Mouse (Mus musculus) midbrain, postnatal 0 days (tissue): ENCODE results near the gene Gnat2. TPM values are rescaled to one million over a fixed set of nuclear protein-coding genes. Genes with fewer than 3 reads are reported as not detected.
A peak's percentile ranks its signal among the peaks of the same experiment; 100 is the strongest.

Source experiments
- ATAC-seq: fragments of 200-750 bp; cut with Nextera tagmentation; 2 replicates; pipeline ENCODE4 v1.8.0; 2017; ENCODE audit warnings: moderate number of reproducible peaks, mild to moderate bottlenecking, moderate TSS enrichment, moderate library complexity; ENCODE audit not compliant: low FRiP score
- DNase-seq: peaks from one replicate; pipeline ENCODE4 v3.0.0-alpha.2; 2015; ENCODE audit warnings: low spot score
- H3K27ac ChIP-seq: fragments of 300-500 bp; sonication (generic); 2 replicates; pipeline ENCODE4 v1.5.1; 2014; ENCODE audit warnings: low read depth, mild to moderate bottlenecking, low read length, mixed read lengths
- H3K27me3 ChIP-seq: fragments of 300-500 bp; sonication (generic); 2 replicates; pipeline ENCODE4 v1.6.1; 2014; ENCODE audit warnings: low read length, control low read depth, mixed read lengths; ENCODE audit not compliant: insufficient read depth
- H3K36me3 ChIP-seq: fragments of 300-500 bp; sonication (generic); 2 replicates; pipeline ENCODE4 v1.6.1; 2014; ENCODE audit warnings: low read length, control low read depth, mixed read lengths; ENCODE audit not compliant: insufficient read depth
- H3K4me1 ChIP-seq: fragments of 300-500 bp; sonication (generic); 2 replicates; pipeline ENCODE4 v1.6.1; 2014; ENCODE audit warnings: mild to moderate bottlenecking, control low read depth, antibody characterized with exemption, low read length, mixed read lengths; ENCODE audit not compliant: insufficient read depth
- H3K4me2 ChIP-seq: fragments of 300-500 bp; sonication (generic); 2 replicates; pipeline ENCODE4 v1.6.1; 2014; ENCODE audit warnings: low read depth, mild to moderate bottlenecking, low read length, mixed read lengths; ENCODE audit not compliant: poor library complexity, severe bottlenecking
- H3K4me3 ChIP-seq: fragments of 300-500 bp; sonication (generic); 2 replicates; pipeline ENCODE4 v1.5.1; 2014; ENCODE audit warnings: low read depth, mild to moderate bottlenecking, low read length, moderate library complexity
- H3K9ac ChIP-seq: fragments of 300-500 bp; sonication (generic); replicated peaks from 2 replicates; pipeline ENCODE4 v1.6.1; 2014; ENCODE audit warnings: mild to moderate bottlenecking, low read length, moderate library complexity, mixed read lengths; ENCODE audit not compliant: poor library complexity, severe bottlenecking
- H3K9me3 ChIP-seq: fragments of 300-500 bp; sonication (generic); 2 replicates; pipeline ENCODE4 v1.6.1; 2016; ENCODE audit warnings: low read length, control low read depth
- CTCF ChIP-seq: IDR thresholded peaks from 2 replicates; pipeline ENCODE4 v1.5.1; 2016; ENCODE audit warnings: antibody characterized with exemption, mild to moderate bottlenecking
- WGBS: fragments of 180-500 bp; shearing (Covaris S2); extraction: QIAGEN DNeasy Blood & Tissue Kit; methylation state at CpG from one replicate; pipeline ENCODE4 v1.1.7; 2014; 5-methylcytosine and 5-hydroxymethylcytosine counted together
- polyA plus RNA-seq: library from polyadenylated mRNA; unstranded; fragments of >200 nt; fragmentation: Nextera tagmentation; extraction: Ambion mirVana; gene quantifications from 2 replicates; pipeline ENCODE4 v1.2.1, GENCODE M21; 2015
- total RNA-seq: library from RNA; depleted of rRNA; stranded (reverse); fragments of >200 nt; gene quantifications from 2 replicates; pipeline ENCODE4 v1.2.3, GENCODE M21; 2014

Gnat2 gene
- total and polyA plus RNA-seq, 2 experiments from 2014 or later = 0.28 TPM; not detected in 1

GRCm38 (mm10) chr3:108069231-108069870, 23.2 kb upstream of the Gnat2 start:
- ATAC-seq (no peak), DNase-seq (no peak)

GRCm38 (mm10) chr3:108070295-108071293, 22.0 kb upstream of the Gnat2 start:
- Histone ChIP-seq H3K9me3 (no peaks in the 10 kb centered on the region), H3K4me2 (no peak overlapping the region), H3K4me3 (no peak overlapping the region), H3K27ac (no peak overlapping the region), H3K27me3 (no peaks in the 10 kb centered on the region), H3K36me3 (peaks cover 14% of the 10 kb centered on the region), H3K9ac (no peak overlapping the region), H3K4me1 (no peaks in the 10 kb centered on the region)
- TF ChIP-seq CTCF = peak; percentile 74
- DNase-seq (peak; percentile 30), ATAC-seq (no peak)
- WGBS = 69% methylated on average over 10 of the region's 10 CpGs

More at GRCm38 (mm10) chr3:108069231-108069870, 23.2 kb upstream of the Gnat2 start:
- Histone ChIP-seq H3K4me1 (no peaks in the 10 kb centered on the region), H3K9ac (no peak overlapping the region), H3K4me3 (no peak overlapping the region), H3K27ac (no peak overlapping the region), H3K9me3 (no peaks in the 10 kb centered on the region), H3K4me2 (no peak overlapping the region), H3K36me3 (peaks cover 1% of the 10 kb centered on the region), H3K27me3 (no peaks in the 10 kb centered on the region)
- no peak for TF ChIP-seq CTCF
- WGBS = 82% methylated on average over 13 of the region's 13 CpGs

- Histone ChIP-seq H3K4me1 (no peaks in the 10 kb centered on the region), H3K27me3 (no peaks in the 10 kb centered on the region), H3K4me2 (no peak overlapping the region), H3K36me3 (peaks cover 35% of the 10 kb centered on the region), H3K27ac (no peak overlapping the region), H3K9me3 (no peaks in the 10 kb centered on the region), H3K9ac (no peak overlapping the region), H3K4me3 (no peak overlapping the region)
- TF ChIP-seq CTCF = no peak
- 0 out of 2 replicates have a peak, but pooled peaks have one; percentile 14 for ATAC-seq
- WGBS = 58% methylated on average over 10 of the region's 10 CpGs
- DNase-seq = peak; percentile 24
These were observed 19.5 kb upstream of the Gnat2 start for GRCm38 (mm10) chr3:108072983-108073569.

GRCm38 (mm10) chr3:108076836-108077235, 15.8 kb upstream of the Gnat2 start:
- no peak for DNase-seq
- TF ChIP-seq CTCF = no peak
- Histone ChIP-seq H3K4me3 (no peak overlapping the region), H3K27ac (no peak overlapping the region), H3K36me3 (peaks cover 53% of the 10 kb centered on the region), H3K9me3 (no peaks in the 10 kb centered on the region), H3K4me2 (no peak overlapping the region), H3K4me1 (no peaks in the 10 kb centered on the region), H3K9ac (no peak overlapping the region), H3K27me3 (no peaks in the 10 kb centered on the region)
- no peak for ATAC-seq
- 90% methylated on average over 9 of the region's 9 CpGs for WGBS

GRCm38 (mm10) chr3:108081681-108082080, 10.9 kb upstream of the Gnat2 start:
- H3K4me2 ChIP-seq = peak overlapping the region; percentile 30; the same call in 1 of the 2 replicates

More at GRCm38 (mm10) chr3:108081681-108082080, 10.9 kb upstream of the Gnat2 start:
- 40% methylated on average over 4 of the region's 4 CpGs for WGBS
- Histone ChIP-seq H3K36me3 (peaks cover 28% of the 10 kb centered on the region), H3K9me3 (no peaks in the 10 kb centered on the region), H3K27ac (no peak overlapping the region), H3K4me3 (no peak overlapping the region), H3K4me1 (peaks cover 23% of the 10 kb centered on the region; the same call in 1 of the 2 replicates), H3K9ac (no peak overlapping the region), H3K27me3 (no peaks in the 10 kb centered on the region)
- ATAC-seq = no peak
- no peak for DNase-seq
- no peak for TF ChIP-seq CTCF
